Mouse (Mus musculus) T-helper 1 cell (primary cell): Measurements from ENCODE around the gene Dmac2.
"Not testable (repeated sequence)": the region's sequence is repeated elsewhere in the genome, so short reads cannot be mapped to it uniquely, and the experiment has no call there.

Experiments used
- in situ Hi-C: fragments of 300-600 bp; cut with MboI, MseI; formaldehyde crosslinking; loops from one replicate; pipeline ENCODE4 v1.15.1; 2025; ENCODE audit warnings: high pct_unique_total_duplicates

Gene Dmac2

DNA sequence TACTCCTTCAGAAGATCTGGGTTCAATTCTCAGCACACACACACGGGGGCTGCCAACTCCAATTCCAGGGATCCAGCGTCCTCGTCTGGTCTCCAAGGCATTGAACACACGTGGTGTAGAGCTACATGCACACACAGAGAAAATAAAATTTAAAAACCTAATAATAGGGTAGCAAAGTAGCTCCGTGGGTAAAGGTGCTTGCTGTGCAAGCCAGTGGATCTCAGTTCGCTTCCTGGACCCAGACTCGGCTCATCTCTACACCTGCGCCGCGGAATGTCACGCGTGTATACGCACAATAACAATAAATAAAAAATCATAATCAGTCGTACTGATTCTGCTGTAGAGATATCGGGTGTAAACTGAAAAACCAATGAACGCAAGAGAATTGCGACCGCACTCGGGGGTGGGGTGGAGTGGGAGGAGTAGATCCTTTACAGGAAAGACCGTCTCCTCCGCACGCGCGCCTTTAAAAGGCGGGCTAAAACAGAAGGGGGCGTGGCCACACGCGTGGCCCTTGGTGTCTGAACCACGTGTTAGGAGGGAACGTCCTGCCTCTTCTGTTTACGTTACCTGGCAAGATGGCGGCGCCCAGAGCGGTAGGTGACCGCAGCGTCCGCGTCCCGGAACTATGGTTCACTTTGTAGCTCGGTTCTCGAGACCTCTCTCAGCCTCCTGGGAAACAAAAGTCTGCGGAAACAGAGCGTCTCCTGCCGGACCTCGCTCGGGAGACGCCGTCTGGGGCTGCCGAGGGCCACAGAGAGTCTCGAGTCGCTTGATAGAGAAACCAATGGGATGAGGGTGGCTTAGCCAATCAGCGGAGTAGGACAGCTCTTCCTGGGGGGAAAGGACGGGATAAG, at the start of gene Dmac2:
TSS of gene Dmac2 (plus strand) at position 550 of the 857 bp plus-strand sequence.
- in situ Hi-C loops: no loop called here

DNA sequence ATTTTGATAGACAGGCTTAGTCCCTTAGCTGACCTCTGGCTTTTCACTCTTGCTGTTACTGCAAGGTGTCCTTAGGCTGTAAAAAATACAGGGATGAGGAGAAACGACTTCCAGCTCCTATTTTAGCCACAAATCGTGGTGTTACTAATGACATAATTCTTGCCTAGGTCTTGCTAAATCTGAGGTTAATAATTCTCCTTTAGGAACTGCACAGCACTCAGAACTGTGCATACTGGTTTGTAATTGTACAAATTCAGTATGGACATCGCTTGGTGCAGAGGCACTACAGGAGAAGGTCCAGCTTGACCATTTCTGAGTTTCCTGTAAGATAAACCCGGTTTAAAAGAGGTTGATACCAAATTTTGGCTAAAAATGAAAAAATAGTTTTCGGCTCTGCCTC, 45.4 kb upstream of the Dmac2 start:
- in situ Hi-C loops: not testable (repeated sequence)

DNA sequence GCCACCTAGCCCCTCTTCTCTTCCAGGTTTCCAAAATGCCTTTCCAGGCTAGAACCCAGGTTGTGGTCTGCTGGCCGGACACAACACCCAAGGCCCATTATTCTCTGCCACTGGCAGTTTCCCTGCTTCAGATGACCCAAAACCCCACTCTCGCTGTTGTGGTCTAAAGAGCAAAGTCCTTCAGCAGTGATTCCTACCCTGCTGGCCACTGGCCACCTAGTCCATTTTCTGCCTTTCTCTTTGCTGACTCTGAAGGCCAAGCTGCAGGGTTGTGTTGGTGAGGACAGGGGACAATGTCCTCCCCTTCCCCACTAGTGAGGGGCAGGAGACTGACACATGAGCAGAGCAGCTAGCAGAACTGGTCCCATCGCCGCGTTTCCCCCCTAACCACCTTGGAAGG, 44.1 kb upstream of the Dmac2 start:
- in situ Hi-C loops: loop anchor here (5.0 kb wide), 1 partner anchor 738 kb away; no protein-coding TSS in a partner anchor

DNA sequence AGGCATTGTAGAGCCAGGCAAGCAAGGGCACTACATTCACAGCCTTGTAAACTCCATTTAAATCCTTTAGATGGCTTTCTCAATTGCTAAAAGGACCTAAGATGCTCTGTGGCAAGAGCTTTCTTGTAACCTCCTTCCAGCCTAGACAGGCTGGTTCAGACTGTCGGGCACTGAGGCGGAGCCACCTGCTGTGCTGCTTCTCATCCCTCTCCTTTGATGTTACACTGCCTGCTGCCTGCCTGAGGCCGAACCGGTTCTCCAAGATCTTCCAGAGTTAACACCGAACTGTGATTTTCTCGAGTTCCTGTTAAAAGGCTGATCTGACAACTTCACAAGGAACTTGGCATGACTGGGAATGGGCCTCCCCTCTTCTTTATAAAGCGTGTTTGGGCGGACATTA, 43.3 kb upstream of the Dmac2 start:
- in situ Hi-C loops: loop anchor here (5.0 kb wide), 1 partner anchor 739 kb away; no protein-coding TSS in a partner anchor

DNA sequence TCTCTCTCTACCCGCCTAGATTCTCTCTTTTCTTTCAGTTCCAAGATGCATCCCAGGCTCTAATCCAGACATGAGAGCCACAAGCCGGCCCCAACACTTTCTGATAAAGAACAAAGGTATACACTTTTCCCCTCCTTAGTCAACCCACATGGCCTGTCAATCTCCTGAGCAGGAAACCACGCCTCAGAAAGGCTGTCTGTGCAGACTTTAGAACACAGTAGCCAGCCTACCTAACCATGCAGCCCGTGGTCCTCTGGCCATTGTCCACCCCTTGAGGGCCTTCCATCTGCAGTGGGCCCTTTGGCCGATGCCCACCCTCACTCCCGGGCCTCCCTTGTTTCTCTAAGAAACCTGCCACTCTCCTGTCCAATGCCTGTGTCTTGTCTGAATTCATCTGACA, 42.9 kb upstream of the Dmac2 start:
- in situ Hi-C loops: loop anchor here (5.0 kb wide), 1 partner anchor 739 kb away; no protein-coding TSS in a partner anchor

- in situ Hi-C loops: loop anchor here (5.0 kb wide), 1 partner anchor 740 kb away; no protein-coding TSS in a partner anchor
These were observed 42.3 kb upstream of the Dmac2 start for GRCm38 (mm10) chr7:25576793-25577437.

- in situ Hi-C loops: loop anchor here (5.0 kb wide), 1 partner anchor 742 kb away; no protein-coding TSS in a partner anchor
These were observed 39.8 kb upstream of the Dmac2 start for GRCm38 (mm10) chr7:25579441-25579840.

- in situ Hi-C loops: no loop called here
These were observed 36.9 kb upstream of the Dmac2 start for GRCm38 (mm10) chr7:25582301-25582810.

DNA sequence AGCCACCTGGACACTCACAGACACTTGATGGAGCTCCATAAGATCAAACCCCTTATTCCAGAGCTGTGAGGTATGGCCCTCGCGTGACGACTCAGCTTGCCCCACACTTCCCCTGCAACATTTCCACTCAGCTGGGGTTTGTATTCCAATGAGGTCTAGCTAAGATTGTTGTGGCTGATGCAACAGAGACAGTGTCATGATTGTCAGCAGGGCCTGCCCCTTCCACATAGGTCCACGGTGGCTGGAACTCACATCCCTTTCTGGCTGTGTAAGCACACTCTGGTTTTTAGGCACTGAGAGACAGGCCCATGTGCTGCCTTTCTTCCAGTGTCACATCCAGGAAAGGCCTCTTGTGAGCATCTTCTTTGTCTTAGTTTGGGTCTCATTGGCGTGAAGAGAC, 34.6 kb upstream of the Dmac2 start:
- in situ Hi-C loops: no loop called here

GRCm38 (mm10) chr7:25585351-25586204, 33.6 kb upstream of the Dmac2 start:
- in situ Hi-C loops: no loop called here

DNA sequence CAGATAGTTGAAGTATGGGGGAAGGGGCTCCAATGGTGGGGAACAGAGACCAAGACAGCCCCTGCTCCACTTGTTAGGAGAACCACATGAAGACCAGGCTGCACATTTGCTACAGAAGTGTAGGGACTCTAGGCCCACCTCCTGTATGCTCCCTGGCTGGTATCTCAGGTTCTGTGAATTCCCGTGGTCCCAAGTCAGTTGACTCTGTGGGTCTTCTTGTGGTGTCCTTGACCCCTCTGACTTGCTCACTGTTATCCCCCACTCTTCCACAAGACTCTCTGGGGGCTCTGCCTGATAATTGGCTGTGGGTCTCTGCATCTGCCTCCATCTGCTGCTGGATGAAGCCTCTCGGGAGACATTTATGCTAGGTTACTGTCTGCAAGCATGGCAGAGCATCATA, 28.0 kb upstream of the Dmac2 start:
- in situ Hi-C loops: loop anchor here (10.0 kb wide), 1 partner anchor 106 kb away; no protein-coding TSS in a partner anchor

GRCm38 (mm10) chr7:25593859-25594258, 25.4 kb upstream of the Dmac2 start:
- in situ Hi-C loops: loop anchor here (10.0 kb wide), 1 partner anchor 109 kb away; no protein-coding TSS in a partner anchor

GRCm38 (mm10) chr7:25599663-25600062, 19.6 kb upstream of the Dmac2 start:
- in situ Hi-C loops: loop anchor here (5.0 to 10.0 kb wide), 2 partner anchors 115 to 177 kb away; no protein-coding TSS in a partner anchor

GRCm38 (mm10) chr7:25600666-25601065, 18.5 kb upstream of the Dmac2 start:
- in situ Hi-C loops: no loop called here

DNA sequence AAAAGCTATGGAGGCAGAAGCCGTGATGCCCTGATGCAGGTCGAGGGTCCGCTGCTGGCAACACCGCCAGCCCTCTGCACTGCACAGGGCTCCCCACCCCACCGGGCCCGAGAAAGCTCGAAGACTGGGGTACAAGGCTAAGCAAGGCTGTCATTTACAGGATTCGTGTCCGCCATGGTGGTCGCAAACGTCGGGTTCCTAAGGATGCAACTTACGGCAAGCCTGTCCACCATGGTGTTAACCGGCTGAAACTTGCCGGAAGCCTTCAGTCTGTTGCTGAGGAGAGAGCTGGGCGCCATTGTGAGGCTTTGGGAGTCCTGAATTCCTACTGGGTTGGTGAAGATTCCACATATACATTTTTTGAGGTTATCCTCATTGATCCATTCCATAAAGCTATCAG, 17.9 kb upstream of the Dmac2 start:
- in situ Hi-C loops: no loop called here

DNA sequence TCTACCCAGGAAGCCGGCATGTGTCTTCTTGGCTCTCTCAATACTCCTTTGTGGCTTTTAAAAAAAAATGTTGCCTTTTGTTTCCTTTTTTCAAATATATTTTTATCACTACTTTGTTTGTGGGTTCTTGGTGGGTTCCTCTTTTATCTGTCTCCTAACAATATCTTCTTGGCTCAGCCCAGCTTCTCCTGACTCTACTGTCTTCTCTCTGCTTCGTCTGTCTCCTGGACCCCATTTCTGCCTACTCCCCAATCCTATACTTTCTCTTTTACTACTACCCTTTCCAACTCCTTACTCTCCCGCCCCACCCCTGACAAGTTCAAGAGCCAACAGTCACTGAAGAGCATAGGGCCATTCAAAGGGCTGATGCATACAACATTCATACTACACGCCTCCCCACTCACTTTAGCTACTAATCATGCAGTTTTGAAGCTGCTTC, 12.6 kb upstream of the Dmac2 start:
- in situ Hi-C loops: no loop called here

DNA sequence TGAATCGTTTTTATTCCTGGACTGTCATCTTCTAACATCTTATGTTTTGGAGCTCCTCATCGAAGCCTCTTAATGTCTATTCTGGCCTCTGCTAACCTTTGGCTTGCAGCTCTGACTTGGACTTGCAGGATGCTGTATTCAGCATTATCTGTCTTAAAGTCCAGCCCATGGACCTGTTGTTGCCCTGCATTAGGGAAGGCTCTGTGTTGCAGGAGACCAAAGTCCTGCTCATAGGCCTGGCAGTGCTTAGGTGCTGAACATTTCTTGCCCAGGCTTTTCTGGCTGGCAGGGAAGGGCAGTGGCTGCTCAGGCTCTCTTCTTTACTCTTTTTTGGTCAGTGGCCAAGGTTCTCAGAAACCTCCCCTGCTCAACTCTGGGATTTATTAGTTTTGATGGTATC, 12.0 kb upstream of the Dmac2 start:
- in situ Hi-C loops: no loop called here

- in situ Hi-C loops: no loop called here
These were observed 9.2 kb upstream of the Dmac2 start for GRCm38 (mm10) chr7:25610056-25610455.

DNA sequence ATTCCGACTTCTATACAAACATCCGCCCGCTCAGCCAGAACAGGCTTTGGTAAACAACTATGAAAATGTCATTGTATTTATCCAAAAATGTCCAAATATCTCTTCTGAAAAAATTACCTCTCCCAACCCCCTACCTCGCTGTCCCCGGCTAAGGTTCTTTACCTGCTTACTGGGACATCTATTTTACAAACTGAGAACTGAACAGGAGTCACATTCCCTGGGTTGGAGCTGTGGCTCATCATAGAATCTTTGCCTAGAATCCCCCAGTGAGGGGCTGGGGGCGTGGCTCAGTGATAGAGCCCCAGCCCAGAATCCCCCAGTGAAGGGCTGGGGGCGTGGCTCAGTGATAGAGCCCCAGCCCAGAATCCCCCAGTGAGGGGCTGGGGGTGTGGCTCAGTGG, 7.7 kb upstream of the Dmac2 start:
- in situ Hi-C loops: no loop called here

DNA sequence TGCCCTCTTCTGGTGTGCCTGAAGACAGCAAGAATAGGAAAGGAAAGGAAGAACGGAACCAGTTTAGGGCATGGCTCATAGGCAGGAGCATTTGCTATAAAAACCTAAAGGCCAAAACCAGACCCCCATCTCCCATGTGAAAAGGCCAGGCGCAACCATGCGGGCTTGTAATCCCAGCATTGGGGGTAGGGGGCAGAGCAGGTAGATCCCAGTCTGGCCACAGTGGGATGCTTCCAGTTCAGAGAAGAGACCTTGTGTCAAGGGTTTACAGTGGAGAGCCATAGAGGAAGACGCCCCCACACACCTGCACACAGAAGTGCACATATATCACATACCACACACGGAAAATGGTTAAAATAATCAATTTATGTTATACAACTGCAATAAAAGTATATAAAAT, 5.1 kb upstream of the Dmac2 start:
- in situ Hi-C loops: no loop called here
